Mouse (Mus musculus) spleen, adult 18-20 months (tissue): ENCODE measurements around the gene Olfr1308.

Source experiments
- DNase-seq, 2 experiments: peaks; one replicate each; pipeline ENCODE4 v3.0.0; 2022; ENCODE audit warnings: mixed read lengths in 2 of 2

Gene Olfr1308

GRCm38 (mm10) chr2:111964844-111965243, at the start of gene Olfr1308:
Gene Olfr1308 (minus strand): TSS chr2:111964944.
- DNase-seq = no peak

- no peak for DNase-seq
Measured at GRCm38 (mm10) chr2:112012608-112013007, 47.9 kb upstream of the Olfr1308 start, which contains the start of gene Olfr1310. Gene Olfr1310 (minus strand): TSS chr2:112012708.

DNA sequence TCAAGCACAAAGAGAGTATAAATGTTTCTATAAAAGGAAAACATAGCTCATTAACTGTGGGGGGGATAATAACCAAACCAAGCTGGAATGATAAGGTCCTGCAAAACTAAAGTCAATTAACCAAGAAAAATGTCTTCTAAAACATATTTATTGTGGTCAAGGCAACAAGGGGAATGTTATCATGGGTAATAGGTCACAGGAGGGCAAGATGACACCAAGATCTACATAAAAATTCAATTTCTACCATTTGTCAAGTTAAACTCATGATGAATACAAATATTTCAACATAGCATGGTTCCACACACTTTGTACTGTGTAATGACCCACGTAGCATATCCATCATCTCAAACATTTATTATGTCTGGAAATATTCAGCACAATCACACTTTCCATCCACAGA, 25.4 kb upstream of the Olfr1308 start, which contains the start of gene Olfr1309:
Gene Olfr1309, minus strand, starts transcription at position 101 of the 400 bp plus-strand sequence.
- no peak for DNase-seq

GRCm38 (mm10) chr2:111949340-111949739, 15.4 kb downstream of the Olfr1308 start, which contains the start of gene Olfr1307:
Gene Olfr1307 (minus strand): TSS chr2:111949440.
- no peak for DNase-seq

DNA sequence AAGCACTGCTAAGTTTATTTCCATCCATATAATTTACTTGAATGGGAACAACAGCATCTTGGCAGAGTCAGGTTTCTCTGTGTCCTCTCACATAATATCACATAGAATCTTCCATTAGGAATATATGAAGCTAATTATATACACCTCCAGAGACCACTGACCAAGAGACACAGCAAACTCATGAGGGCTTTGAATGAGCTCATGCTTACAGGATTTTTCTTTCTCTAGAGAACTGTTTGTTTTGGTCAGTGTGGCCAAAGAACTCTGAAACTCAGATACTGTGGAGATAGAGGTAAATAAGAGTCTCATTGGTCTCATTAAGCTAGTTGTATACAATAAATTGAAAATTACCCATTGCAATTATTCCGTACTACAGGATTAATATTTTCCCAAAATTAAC, 48.6 kb downstream of the Olfr1308 start, which contains the start of gene Olfr1306:
Gene Olfr1306, minus strand, starts transcription at position 101 of the 400 bp plus-strand sequence.
- no peak for DNase-seq
